Mouse (Mus musculus) liver, postnatal 0 days (tissue): ENCODE data around the gene Sephs1.

Experiments
- CTCF ChIP-seq: sonication (generic); IDR thresholded peaks from 2 replicates; pipeline ENCODE4 v1.5.1; 2016; ENCODE audit warnings: antibody characterized with exemption, low read depth
- EP300 ChIP-seq: IDR thresholded peaks from 2 replicates; pipeline ENCODE4 v1.6.1; 2016; ENCODE audit warnings: antibody characterized with exemption, low read depth, mild to moderate bottlenecking

DNA sequence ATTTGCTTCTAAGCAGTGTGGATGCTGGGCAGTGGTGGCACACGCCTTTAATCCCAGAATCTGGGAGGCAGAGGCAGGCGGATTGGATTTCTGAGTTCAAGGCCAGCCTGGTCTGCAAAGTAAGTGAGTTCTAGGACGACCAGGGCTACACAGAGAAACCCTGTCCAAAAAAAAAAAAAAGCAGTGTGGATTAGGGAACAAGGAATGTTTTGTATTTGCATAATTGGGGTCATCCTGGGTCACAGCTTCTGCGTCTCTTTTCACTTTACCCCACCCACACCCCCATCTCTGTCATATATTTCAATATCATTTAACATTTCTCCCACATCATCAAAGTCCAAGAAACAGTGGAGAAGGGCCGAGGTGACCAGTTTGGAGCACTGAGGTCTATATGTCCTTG lies 39.7 kb downstream of the Sephs1 start:
- no peak for TF ChIP-seq CTCF
- no peak for TF ChIP-seq EP300
